Mouse (Mus musculus) Muller cell, postnatal 12 days (primary cell): ENCODE measurements at regions not wholly inside any gene's neighbourhood (a gene's known extent, or its start where the extent isn't known, plus 50 kb on each side); places are given as distances from the start of the nearest gene placed in this dataset.

Experiments used
- DNase-seq: peaks from one replicate; pipeline ENCODE4 v3.0.0-alpha.2; 2015; ENCODE audit errors: inconsistent ontology term

DNA sequence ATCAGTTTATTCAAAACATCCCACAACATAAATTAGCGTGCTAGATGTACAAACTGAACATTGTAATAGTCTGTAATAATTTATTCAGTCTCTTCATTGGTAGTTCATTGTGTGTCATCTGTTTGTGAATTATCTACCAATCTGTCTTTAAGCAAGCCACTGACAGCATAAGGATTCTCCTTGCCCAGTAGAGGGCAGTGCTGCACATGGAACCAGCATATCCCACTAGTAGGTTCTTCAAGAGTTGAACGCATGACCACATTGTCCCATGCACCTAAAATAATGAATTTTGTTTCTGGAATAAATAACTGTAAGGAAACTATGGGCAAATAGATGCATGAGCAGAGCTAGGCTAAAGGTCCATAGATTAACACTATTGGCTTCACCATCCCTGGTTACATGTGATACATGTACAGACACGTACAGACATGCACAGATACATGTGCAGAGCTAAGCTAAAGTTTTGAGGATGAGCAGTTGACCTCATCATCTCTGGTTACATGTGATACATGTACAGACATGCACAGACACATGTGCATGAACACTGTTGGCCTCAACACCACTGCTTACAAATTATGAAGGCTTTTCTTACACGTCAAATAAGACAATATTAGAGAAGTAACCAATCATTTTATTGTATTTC is 143.0 kb upstream of the Ctnnd2 start:
- DNase-seq, result peak; percentile 29

DNA sequence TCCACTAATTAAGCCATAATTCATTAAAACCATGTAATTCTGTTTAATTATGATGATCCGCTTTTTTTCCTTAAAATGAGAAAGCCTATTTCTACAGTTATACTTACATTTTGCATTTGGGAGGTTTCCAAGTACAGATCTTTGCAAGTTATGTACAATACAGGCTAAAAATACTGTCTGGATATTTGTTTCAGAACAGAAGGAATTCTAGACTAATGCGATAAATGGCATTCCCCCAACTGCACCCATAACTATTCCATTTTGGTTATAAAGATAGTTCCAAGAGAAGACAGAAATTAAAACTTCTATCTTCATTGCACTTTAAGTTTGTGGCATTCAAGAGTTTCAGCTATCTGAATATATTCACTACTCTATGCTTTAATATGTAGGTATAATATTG is 137.0 kb upstream of the Ctnnd2 start:
- no peak for DNase-seq

- peak; percentile 16 for DNase-seq
Measured at GRCm38 (mm10) chr15:30050851-30051250, 121.5 kb upstream of the Ctnnd2 start.

DNA sequence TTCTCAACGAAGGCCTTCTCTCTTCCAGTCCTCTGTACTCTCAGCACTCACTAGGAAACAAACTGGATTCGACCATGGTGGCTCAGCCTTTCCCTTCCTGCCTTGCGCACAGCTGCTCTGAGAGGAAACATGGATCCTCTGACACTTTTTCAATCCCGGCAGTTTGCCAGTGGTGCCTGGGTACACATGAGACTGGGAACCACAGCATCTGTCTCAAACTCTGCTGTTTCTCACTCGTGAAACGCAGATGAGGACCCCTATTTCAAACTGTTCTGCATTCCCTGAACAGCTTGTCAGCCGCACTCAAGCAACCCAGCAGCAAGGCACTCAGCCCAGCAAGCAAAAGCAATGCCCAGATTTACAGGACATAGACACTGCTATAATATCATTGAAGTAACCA is 112.6 kb upstream of the Ctnnd2 start:
- DNase-seq, result no peak

DNA sequence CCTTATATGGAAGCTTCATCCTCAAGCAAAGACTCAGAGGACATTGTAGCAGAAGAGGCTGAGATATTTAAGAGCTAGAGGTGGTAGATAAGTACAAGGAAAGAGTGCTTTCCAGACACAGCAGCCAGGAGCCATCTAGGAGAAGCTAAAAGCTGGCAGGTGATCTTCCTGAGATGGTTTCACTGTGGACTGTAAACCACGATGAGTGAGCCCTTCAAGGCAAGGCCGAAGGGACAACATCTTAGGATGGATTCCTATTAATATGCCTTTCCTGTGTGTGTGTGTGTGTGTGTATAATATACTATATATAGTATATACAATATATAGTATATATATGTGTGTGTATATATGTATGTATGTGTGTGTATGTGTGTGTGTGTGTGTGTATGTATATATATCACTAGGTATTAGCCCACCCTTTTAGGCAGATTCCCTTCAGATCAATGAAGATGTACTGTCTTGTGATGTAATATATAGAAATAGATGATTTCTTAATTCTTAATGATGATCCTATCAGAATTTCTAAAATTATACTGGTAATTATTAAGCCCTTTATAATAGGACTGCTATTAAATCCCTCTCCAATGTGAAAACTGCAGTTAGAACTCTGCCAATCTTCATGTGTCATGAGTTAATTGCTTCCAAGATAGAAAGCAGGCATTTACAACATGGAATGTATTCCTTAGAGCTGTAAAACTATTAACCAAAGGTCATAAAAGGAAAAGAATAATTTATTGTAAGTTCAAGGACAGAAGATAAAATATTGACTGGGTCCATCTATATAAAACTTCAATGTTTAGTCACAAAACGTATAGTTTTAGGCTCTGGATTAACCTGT is 111.7 kb upstream of the Ctnnd2 start:
- DNase-seq, result no peak

DNA sequence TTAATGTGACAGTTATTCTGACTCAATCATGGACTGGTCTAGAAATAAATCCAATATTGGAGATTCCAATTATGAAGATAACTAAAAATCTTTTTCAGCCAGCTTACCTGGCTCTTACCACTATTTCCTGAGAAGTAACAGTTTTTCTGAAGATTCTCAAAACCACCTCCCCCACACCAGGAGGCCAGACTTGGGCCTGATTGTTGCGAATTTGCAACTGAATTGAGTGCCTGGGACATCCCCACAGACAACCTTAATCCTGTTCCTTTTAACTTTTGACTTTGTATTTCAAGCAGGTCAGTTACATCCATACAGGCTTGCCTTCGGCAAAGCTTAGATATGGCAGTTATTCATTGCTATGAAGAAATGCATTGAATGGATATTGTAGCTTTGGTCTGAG is 100.7 kb upstream of the Ctnnd2 start:
- DNase-seq, result no peak

GRCm38 (mm10) chr15:30072301-30072700 is 100.1 kb upstream of the Ctnnd2 start:
- no peak for DNase-seq

DNA sequence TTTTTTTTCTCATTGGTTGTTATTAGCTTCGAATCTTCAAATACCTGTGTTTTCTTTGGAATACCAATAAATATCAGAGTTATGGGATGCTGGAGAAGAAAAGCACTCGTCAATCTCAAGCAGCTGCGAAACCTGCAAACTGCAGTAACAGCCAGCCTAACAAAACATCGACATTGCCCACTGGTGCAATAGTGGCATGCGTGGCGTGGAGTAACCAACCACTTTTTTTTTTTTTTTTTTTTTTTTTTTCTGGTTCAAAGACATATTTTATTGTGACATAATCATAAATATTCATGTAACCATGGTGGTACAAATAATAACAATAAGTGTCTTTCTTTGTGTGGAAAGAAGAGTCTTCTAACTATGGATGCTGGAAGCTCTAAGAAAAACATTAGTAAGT is 85.3 kb upstream of the Ctnnd2 start:
- DNase-seq, result no peak

DNA sequence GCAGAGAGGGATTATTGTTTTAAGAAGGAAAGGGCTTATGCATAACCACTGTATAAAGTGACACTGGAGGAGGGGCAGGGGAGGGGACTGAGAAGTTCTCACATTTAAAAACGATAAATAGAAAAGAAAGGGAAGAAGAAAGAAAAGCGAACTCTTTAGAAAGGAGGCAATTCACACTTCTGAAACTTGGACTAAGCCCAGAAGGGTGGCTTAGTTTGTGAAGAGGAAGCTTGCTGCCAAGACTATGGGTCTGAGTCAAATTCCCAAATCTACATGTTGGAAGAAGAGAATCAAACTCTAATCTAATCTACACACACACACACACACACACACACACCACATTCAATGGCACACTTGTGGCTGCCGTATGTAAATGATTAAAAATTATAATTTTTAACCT is 50.3 kb upstream of the Ctnnd2 start:
- DNase-seq, result no peak
